11 mouse cellular contexts compared by ENCODE assay signal in the genomic region with DNA sequence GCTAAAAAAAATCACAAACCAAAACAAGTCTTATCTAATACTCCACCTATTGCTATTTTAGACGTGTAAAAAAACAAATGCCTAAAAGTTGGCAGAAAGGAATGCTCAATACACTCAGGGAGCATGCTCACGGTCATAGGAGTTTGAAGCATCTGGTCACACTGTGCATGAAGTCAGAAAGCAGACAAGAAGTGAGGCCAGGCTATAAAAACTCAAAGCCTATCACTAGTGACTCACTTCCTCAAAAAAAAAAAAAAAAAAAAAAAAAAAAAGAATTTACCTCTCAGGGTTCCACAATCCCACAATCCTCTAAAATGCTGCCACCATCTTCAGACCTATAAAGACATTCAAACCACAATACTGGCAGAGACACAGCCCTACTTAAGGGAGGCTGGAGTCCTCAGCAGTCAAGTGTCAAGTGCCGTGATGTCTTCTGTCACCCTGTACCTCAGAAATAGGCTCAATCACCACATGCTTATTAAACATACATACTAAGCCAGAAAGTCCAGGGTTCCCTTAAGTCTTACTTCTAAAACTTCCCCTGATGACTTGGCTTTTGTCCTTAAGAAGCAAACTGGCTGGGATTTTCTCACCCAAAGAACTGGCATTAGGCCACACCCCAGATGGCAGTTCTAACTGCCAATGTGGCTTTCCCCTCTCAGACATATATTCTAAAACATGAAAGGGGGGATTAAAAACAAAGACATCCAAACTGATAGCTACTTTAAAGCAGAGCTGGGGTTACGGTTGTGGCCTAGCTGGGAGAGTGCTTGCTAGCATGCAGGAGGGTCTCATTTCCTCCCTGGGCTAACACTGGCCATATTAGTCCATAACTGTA. TPM values are rescaled to one million over a fixed set of nuclear protein-coding genes. Genes with fewer than 3 reads are reported as not detected.
DNase-seq lines count a peak whose midpoint lies in the region; ATAC-seq and TF ChIP-seq lines count a peak whose summit lies in the region.
"Had no signal": no experiment of that assay in that cellular context is flagged by ENCODE, and none has a peak within 500 bp of the region (broad histone marks: within the 10 kb centered on the region; RNA-seq: fewer than 3 reads in every experiment).

No protein-coding gene starts in this region.

- H3K4me2 ChIP-seq in forebrain, embryonic 13.5 days, result no peak overlapping the region
- no peak overlapping the region for H3K4me2 ChIP-seq in forebrain, embryonic 11.5 days (ENCODE audit: low read depth, low read length, severe bottlenecking)
- no peak overlapping the region for H3K4me2 ChIP-seq in lung, postnatal 0 days (replicated peaks; ENCODE audit: low read depth, low read length)
- H3K4me2 ChIP-seq in myocyte (ENCODE audit: low read depth), result peak overlapping the region; percentile 47
- H3K4me2 ChIP-seq: midbrain, embryonic 15.5 days had no signal

- no peak for TF ChIP-seq CTCF in lung, postnatal 0 days (IDR thresholded peaks at IDR 0.05)
- no peak for TF ChIP-seq CTCF in embryonic fibroblast, embryonic 13.5 days (IDR thresholded peaks at IDR 0.05; ENCODE audit: borderline replicate concordance, insufficient read depth, low read length)

- no peaks in the 10 kb centered on the region for H3K9me3 ChIP-seq in forebrain, embryonic 13.5 days (replicated peaks)
- H3K9me3 ChIP-seq in forebrain, embryonic 11.5 days (ENCODE audit: control insufficient read depth, low read length), result no peaks in the 10 kb centered on the region
- no peaks in the 10 kb centered on the region for H3K9me3 ChIP-seq in lung, postnatal 0 days (ENCODE audit: low read length)
- H3K9me3 ChIP-seq: midbrain, embryonic 15.5 days had no signal

- DNase-seq in forebrain, embryonic 11.5 days (ENCODE audit: low spot score), result no peak
- peak; percentile 40 for DNase-seq in lung, postnatal 0 days (ENCODE audit: low spot score)
- DNase-seq in lung, postnatal 4 days, result no peak
- no peak for DNase-seq in spleen, postnatal 14 days (ENCODE audit: low spot score in 2 of 2)
- DNase-seq in adrenal gland, postnatal 10 days, result no peak
- DNase-seq: B cell, adult 2 months had no signal

- peak overlapping the region; percentile 35 for H3K27ac ChIP-seq in forebrain, embryonic 13.5 days
- no peak overlapping the region for H3K27ac ChIP-seq in forebrain, embryonic 11.5 days (ENCODE audit: low read depth, low read length)
- 0 out of 2 replicates have a peak overlapping the region, but pooled peaks have one; percentile 6 for H3K27ac ChIP-seq in lung, postnatal 0 days (ENCODE audit: low read length)
- peak overlapping the region; percentile 84 for H3K27ac ChIP-seq in embryonic fibroblast, embryonic 13.5 days (ENCODE audit: insufficient read depth, low read length)
- H3K27ac ChIP-seq: liver, embryonic 14.5 days; midbrain, embryonic 15.5 days had no signal

- H3K79me2 ChIP-seq in myocyte (ENCODE audit: control insufficient read depth, insufficient read depth), result no peaks in the 10 kb centered on the region

- no peak for TF ChIP-seq POLR2A in embryonic fibroblast, embryonic 13.5 days (IDR thresholded peaks at IDR 0.05; ENCODE audit: low read depth, low read length)
- no peak for TF ChIP-seq POLR2A in myocyte (IDR thresholded peaks at IDR 0.05; ENCODE audit: insufficient read length, low read depth)

- TF ChIP-seq EP300 in lung, postnatal 0 days (IDR thresholded peaks at IDR 0.05), result no peak

- peaks cover 11% of the 10 kb centered on the region for H3K4me1 ChIP-seq in forebrain, embryonic 13.5 days
- H3K4me1 ChIP-seq in forebrain, embryonic 11.5 days (replicated peaks; ENCODE audit: control insufficient read depth, insufficient read depth, low read length), result no peaks in the 10 kb centered on the region
- peaks cover 4% of the 10 kb centered on the region; the same call in 1 of the 2 replicates for H3K4me1 ChIP-seq in lung, postnatal 0 days (ENCODE audit: insufficient read depth, low read depth, low read length)
- H3K4me1 ChIP-seq in embryonic fibroblast, embryonic 13.5 days (ENCODE audit: control insufficient read depth, insufficient read depth, low read length), result peaks cover 12% of the 10 kb centered on the region

- H3K36me3 ChIP-seq in forebrain, embryonic 13.5 days (ENCODE audit: poor library complexity, severe bottlenecking), result no peaks in the 10 kb centered on the region
- H3K36me3 ChIP-seq in forebrain, embryonic 11.5 days (ENCODE audit: control insufficient read depth, insufficient read depth, low read length), result no peaks in the 10 kb centered on the region
- no peaks in the 10 kb centered on the region for H3K36me3 ChIP-seq in lung, postnatal 0 days (ENCODE audit: insufficient read depth, low read length)
- no peaks in the 10 kb centered on the region for H3K36me3 ChIP-seq in myocyte (ENCODE audit: control insufficient read depth, insufficient read depth)
- H3K36me3 ChIP-seq: midbrain, embryonic 15.5 days had no signal

- WGBS in forebrain, embryonic 13.5 days, result 75% methylated on average over 4 of the region's 4 CpGs
- WGBS in forebrain, embryonic 11.5 days, result 75% methylated on average over 4 of the region's 4 CpGs
- 38% methylated on average over 4 of the region's 4 CpGs for WGBS in lung, postnatal 0 days

- H3ac ChIP-seq in myocyte (ENCODE audit: control insufficient read depth, insufficient read length), result no peak overlapping the region

- peak; percentile 30; the same call in 1 of the 2 replicates for ATAC-seq in forebrain, embryonic 13.5 days
- ATAC-seq in forebrain, embryonic 11.5 days (replicated peaks; ENCODE audit: low FRiP score), result no peak
- ATAC-seq in lung, postnatal 0 days, result peak; percentile 73
- ATAC-seq: midbrain, embryonic 15.5 days had no signal

- H3K9ac ChIP-seq in forebrain, embryonic 13.5 days, result no peak overlapping the region
- no peak overlapping the region for H3K9ac ChIP-seq in forebrain, embryonic 11.5 days (ENCODE audit: low read length)
- H3K9ac ChIP-seq in lung, postnatal 0 days (replicated peaks; ENCODE audit: low read depth), result no peak overlapping the region
- H3K9ac ChIP-seq: liver, embryonic 14.5 days; midbrain, embryonic 15.5 days had no signal

- no peaks in the 10 kb centered on the region for H3K27me3 ChIP-seq in forebrain, embryonic 13.5 days
- no peaks in the 10 kb centered on the region for H3K27me3 ChIP-seq in forebrain, embryonic 11.5 days (ENCODE audit: control insufficient read depth, insufficient read depth, low read length)
- H3K27me3 ChIP-seq in lung, postnatal 0 days (replicated peaks; ENCODE audit: insufficient read depth, low read length), result no peaks in the 10 kb centered on the region
- H3K27me3 ChIP-seq in myocyte (ENCODE audit: control insufficient read depth, insufficient read depth, insufficient read length), result no peaks in the 10 kb centered on the region
- H3K27me3 ChIP-seq: midbrain, embryonic 15.5 days had no signal

- H3K4me3 ChIP-seq in forebrain, embryonic 13.5 days, result no peak overlapping the region
- no peak overlapping the region for H3K4me3 ChIP-seq in forebrain, embryonic 11.5 days (ENCODE audit: low read depth, low read length)
- no peak overlapping the region for H3K4me3 ChIP-seq in lung, postnatal 0 days (ENCODE audit: low read depth, low read length)
- no peak overlapping the region for H3K4me3 ChIP-seq in embryonic fibroblast, embryonic 13.5 days (ENCODE audit: insufficient read depth, low read length)
- H3K4me3 ChIP-seq in myocyte, result no peak overlapping the region
- H3K4me3 ChIP-seq: midbrain, embryonic 15.5 days had no signal

TF ChIP-seq in myocyte, 11 proteins besides CTCF, POLR2A, EP300 and RAD21:
- no peak for TF ChIP-seq MYOG (IDR thresholded peaks at IDR 0.05; ENCODE audit: control insufficient read depth in 1 of 3, insufficient read depth in 1 of 3, insufficient read length in 2 of 3, low read depth in 2 of 3)
- TF ChIP-seq E2F4 (IDR thresholded peaks at IDR 0.05; ENCODE audit: insufficient read depth), result no peak
- TF ChIP-seq MAX (IDR thresholded peaks at IDR 0.05; ENCODE audit: low read depth), result no peak
- no peak for TF ChIP-seq CEBPB (IDR thresholded peaks at IDR 0.05; ENCODE audit: insufficient read depth, poor library complexity, severe bottlenecking)
- TF ChIP-seq USF1 (IDR thresholded peaks at IDR 0.05; ENCODE audit: low read depth), result no peak
- TF ChIP-seq MYOD1 (IDR thresholded peaks at IDR 0.05; ENCODE audit: control insufficient read depth in 1 of 3, insufficient read length in 2 of 3, low read depth in 2 of 3), result peak in 1 of 3 experiments; percentile 1

RNA-seq across cellular contexts. Expression of gene Slc44a1, which starts 42.7 kb away (rescaled TPM):
- polyA plus RNA-seq in forebrain, embryonic 13.5 days (2015; fragmentation: Nextera tagmentation; extraction: Ambion mirVana), result 9.5 and 11.5 TPM in 2 replicates
- polyA plus RNA-seq in forebrain, embryonic 11.5 days (2014; fragmentation: Nextera tagmentation; extraction: Ambion mirVana), result 16.2 and 16.6 TPM in 2 replicates
- 30.4 and 31.7 TPM in 2 replicates for polyA plus RNA-seq in lung, postnatal 0 days (2015; fragmentation: Nextera tagmentation; extraction: Ambion mirVana)
- polyA plus RNA-seq in embryonic fibroblast, embryonic 13.5 days (2011; ENCODE audit: insufficient read length, low read depth, missing spikeins), result 39.1 and 59.0 TPM in 2 replicates
- polyA plus RNA-seq in myocyte (2012; fragmentation: generic; extraction: Trizol), result 43.7 TPM
- total RNA-seq in adrenal gland, postnatal 10 days (2021), result 10 to 100 TPM; 69.5 to 75.8 TPM
